20 mouse cellular contexts compared by ENCODE assay signal in the genomic region with DNA sequence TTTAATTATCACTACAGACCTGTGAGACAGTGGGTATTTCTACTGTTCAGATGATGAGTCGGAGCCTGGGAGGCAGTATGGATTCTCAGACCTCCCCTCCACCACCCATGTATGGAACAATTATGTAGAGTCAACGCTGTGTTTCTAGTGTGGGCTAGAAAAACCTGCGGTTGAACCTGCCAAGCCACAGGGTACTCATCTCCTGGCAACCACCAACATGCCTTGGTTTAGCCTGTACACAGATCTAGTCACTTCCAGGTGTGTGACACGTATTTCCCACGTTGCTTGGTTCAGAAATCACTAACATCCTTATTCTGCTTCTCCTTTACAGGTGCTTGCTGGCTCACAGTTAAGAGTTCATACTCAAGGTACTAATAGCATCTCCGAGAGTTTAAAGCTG.
"Had no signal": no experiment of that assay in that cellular context is flagged by ENCODE, and none has a peak within 500 bp of the region (broad histone marks: within the 10 kb centered on the region; RNA-seq: fewer than 3 reads in every experiment).

No protein-coding gene starts in this region.

- H3K36me3 ChIP-seq: limb, embryonic 10.5 days; limb, embryonic 13.5 days; liver, embryonic 13.5 days; midbrain, embryonic 10.5 days; midbrain, embryonic 13.5 days; neural tube, embryonic 13.5 days; stomach, embryonic 15.5 days had no signal

- H3K4me1 ChIP-seq: limb, embryonic 10.5 days; limb, embryonic 13.5 days; liver, embryonic 13.5 days; neural tube, embryonic 13.5 days; stomach, embryonic 15.5 days had no signal

- H3K9me3 ChIP-seq: limb, embryonic 10.5 days; limb, embryonic 13.5 days; liver, embryonic 13.5 days; megakaryocyte, embryonic 14.5 days; midbrain, embryonic 10.5 days; midbrain, embryonic 13.5 days; neural tube, embryonic 13.5 days; stomach, embryonic 15.5 days had no signal

- DNase-seq: kidney, adult 9 months; kidney, postnatal 14 days; kidney, postnatal 4 days; layer of hippocampus, adult 9-11 months; liver; liver, embryonic 13.5 days; lung, embryonic 14.5 days; lung, postnatal 10 days; lung, postnatal 36 days; retina, postnatal 1 day; right cerebral cortex, postnatal 25 days; spleen, adult 18-20 months; thymus, postnatal 25 days had no signal

- ATAC-seq: midbrain, embryonic 13.5 days had no signal

- H3K4me2 ChIP-seq: limb, embryonic 13.5 days; liver, embryonic 13.5 days; lung, embryonic 14.5 days; midbrain, embryonic 13.5 days; neural tube, embryonic 13.5 days; stomach, embryonic 15.5 days had no signal

- H3K27ac ChIP-seq: limb, embryonic 10.5 days; limb, embryonic 13.5 days; liver, embryonic 13.5 days; midbrain, embryonic 10.5 days; midbrain, embryonic 13.5 days; neural tube, embryonic 13.5 days; stomach, embryonic 15.5 days had no signal

- H3K27me3 ChIP-seq: limb, embryonic 13.5 days; liver, embryonic 13.5 days; midbrain, embryonic 13.5 days; neural tube, embryonic 13.5 days; stomach, embryonic 15.5 days had no signal

- H3K4me3 ChIP-seq: limb, embryonic 10.5 days; limb, embryonic 13.5 days; liver, embryonic 13.5 days; megakaryocyte, embryonic 14.5 days; midbrain, embryonic 10.5 days; midbrain, embryonic 13.5 days; neural tube, embryonic 13.5 days; stomach, embryonic 15.5 days had no signal

- H3K9ac ChIP-seq: limb, embryonic 13.5 days; liver, embryonic 13.5 days; lung, embryonic 14.5 days; midbrain, embryonic 13.5 days; neural tube, embryonic 13.5 days; stomach, embryonic 15.5 days had no signal
